Mouse (Mus musculus) small intestine, adult 2 months (tissue): ENCODE data around the gene Prlh.

Experiments used
- CTCF ChIP-seq: fragments of 200-500 bp; IDR thresholded peaks from 2 replicates; pipeline ENCODE4 v1.5.1; 2012; ENCODE audit warnings: low read depth, mild to moderate bottlenecking, control low read depth, inconsistent platforms, low read length, moderate library complexity, mixed read lengths; ENCODE audit not compliant: insufficient replicate concordance, insufficient read length; ENCODE audit errors: extremely low read depth
- POLR2A ChIP-seq: fragments of 200-500 bp; IDR thresholded peaks from 2 replicates; pipeline ENCODE4 v1.6.1; 2012; ENCODE audit warnings: low read depth, mild to moderate bottlenecking, control low read depth, inconsistent platforms, low read length, moderate library complexity

GRCm38 (mm10) chr1:90933001-90933400 is 19.9 kb upstream of the Prlh start:
- TF ChIP-seq CTCF (no peak), POLR2A (no peak)
